Mouse (Mus musculus) heart, embryonic 15.5 days (tissue): ENCODE results near the gene Atg2a. TPM values are rescaled to one million over a fixed set of nuclear protein-coding genes. Genes with fewer than 3 reads are reported as not detected.
"Not testable (repeated sequence)": the region's sequence is repeated elsewhere in the genome, so short reads cannot be mapped to it uniquely, and the experiment has no call there.

Experiments
- ATAC-seq: fragments of 200-750 bp; cut with Nextera tagmentation; replicated peaks from 2 replicates; pipeline ENCODE4 v1.8.0; 2017; ENCODE audit warnings: low read depth, moderate TSS enrichment; ENCODE audit not compliant: insufficient number of reproducible peaks, insufficient read depth, low FRiP score
- H3K27ac ChIP-seq: fragments of 300-500 bp; sonication (generic); 2 replicates; pipeline ENCODE4 v1.5.1; 2015; ENCODE audit warnings: mild to moderate bottlenecking, inconsistent platforms
- H3K27me3 ChIP-seq: fragments of 300-500 bp; sonication (generic); 2 replicates; pipeline ENCODE4 v1.6.1; 2015; ENCODE audit warnings: inconsistent platforms
- H3K36me3 ChIP-seq: fragments of 300-500 bp; sonication (generic); 2 replicates; pipeline ENCODE4 v1.6.1; 2015; ENCODE audit warnings: mild to moderate bottlenecking, inconsistent platforms
- H3K4me1 ChIP-seq: fragments of 300-500 bp; sonication (generic); replicated peaks from 2 replicates; pipeline ENCODE4 v1.6.1; 2015; ENCODE audit warnings: inconsistent platforms
- H3K4me2 ChIP-seq: fragments of 300-500 bp; sonication (generic); 2 replicates; pipeline ENCODE4 v1.6.1; 2015; ENCODE audit warnings: inconsistent platforms, mild to moderate bottlenecking, moderate library complexity
- H3K4me3 ChIP-seq: fragments of 300-500 bp; sonication (generic); 2 replicates; pipeline ENCODE4 v1.5.1; 2015; ENCODE audit warnings: mild to moderate bottlenecking, inconsistent platforms
- H3K9ac ChIP-seq: fragments of 300-500 bp; sonication (generic); 2 replicates; pipeline ENCODE4 v1.6.1; 2015; ENCODE audit warnings: mild to moderate bottlenecking, inconsistent platforms
- H3K9me3 ChIP-seq: fragments of 300-500 bp; sonication (generic); replicated peaks from 2 replicates; pipeline ENCODE4 v1.6.1; 2016; ENCODE audit warnings: inconsistent platforms
- WGBS: fragments of 180-500 bp; shearing (Covaris S2); methylation state at CpG from one replicate; pipeline ENCODE4 v1.1.7; 2015; ENCODE audit warnings: mixed read lengths; 5-methylcytosine and 5-hydroxymethylcytosine counted together
- polyA plus RNA-seq: library from polyadenylated mRNA; unstranded; fragments of >200 nt; fragmentation: Nextera tagmentation; extraction: Ambion mirVana; gene quantifications from 2 replicates; pipeline ENCODE4 v1.2.1, GENCODE M21; 2015

Gene Atg2a
- polyA plus RNA-seq, 1 experiment from 2014 or later = 6.7 TPM

- H3K4me3 ChIP-seq = no peak overlapping the region
- peaks cover 60% of the 10 kb centered on the region for H3K4me1 ChIP-seq
- peak overlapping the region; percentile 74 for H3K27ac ChIP-seq
- 0 out of 2 replicates have a peak overlapping the region, but pooled peaks have one; percentile 5 for H3K9ac ChIP-seq
- peaks cover 34% of the 10 kb centered on the region for H3K36me3 ChIP-seq
- H3K4me2 ChIP-seq = peak overlapping the region; percentile 34
- WGBS = 37% methylated on average over 7 of the region's 7 CpGs
- 0 out of 2 replicates have a peak, but pooled peaks have one; percentile 19 for ATAC-seq
- H3K9me3 ChIP-seq = no peaks in the 10 kb centered on the region
- no peaks in the 10 kb centered on the region for H3K27me3 ChIP-seq
These were observed 44.4 kb downstream of the Atg2a start for GRCm38 (mm10) chr19:6285632-6286433.

- ATAC-seq = no peak
- Histone ChIP-seq H3K9ac (0 out of 2 replicates have a peak overlapping the region, but pooled peaks have one; percentile 5), H3K9me3 (no peaks in the 10 kb centered on the region), H3K27ac (peak overlapping the region; percentile 74), H3K36me3 (peaks cover 25% of the 10 kb centered on the region), H3K4me3 (no peak overlapping the region), H3K27me3 (no peaks in the 10 kb centered on the region), H3K4me1 (peaks cover 62% of the 10 kb centered on the region), H3K4me2 (peak overlapping the region; percentile 17; the same call in 1 of the 2 replicates)
- WGBS = 69% methylated on average over 19 of the region's 19 CpGs
These were observed 45.2 kb downstream of the Atg2a start for GRCm38 (mm10) chr19:6286434-6287401.

- Histone ChIP-seq H3K27ac (peak overlapping the region; percentile 74), H3K4me2 (no peak overlapping the region), H3K36me3 (peaks cover 10% of the 10 kb centered on the region; the same call in 1 of the 2 replicates), H3K9me3 (no peaks in the 10 kb centered on the region), H3K27me3 (no peaks in the 10 kb centered on the region), H3K9ac (0 out of 2 replicates have a peak overlapping the region, but pooled peaks have one; percentile 9), H3K4me1 (peaks cover 62% of the 10 kb centered on the region), H3K4me3 (no peak overlapping the region)
- ATAC-seq = no peak
- 65% methylated on average over 13 of the region's 13 CpGs for WGBS
These were observed 46.9 kb downstream of the Atg2a start for GRCm38 (mm10) chr19:6288236-6288894.

- 87% methylated on average over 14 of the region's 14 CpGs for WGBS
- H3K4me3 ChIP-seq = no peak overlapping the region
- no peak overlapping the region for H3K9ac ChIP-seq
- H3K4me2 ChIP-seq = no peak overlapping the region
- H3K27me3 ChIP-seq = no peaks in the 10 kb centered on the region
- peaks cover 10% of the 10 kb centered on the region; the same call in 1 of the 2 replicates for H3K36me3 ChIP-seq
- H3K4me1 ChIP-seq = peaks cover 48% of the 10 kb centered on the region
- no peak for ATAC-seq
- no peaks in the 10 kb centered on the region for H3K9me3 ChIP-seq
- no peak overlapping the region for H3K27ac ChIP-seq
These were observed 48.3 kb downstream of the Atg2a start for GRCm38 (mm10) chr19:6289696-6290238.

GRCm38 (mm10) chr19:6290720-6291116 lies 49.2 kb downstream of the Atg2a start:
- 87% methylated on average over 6 of the region's 6 CpGs for WGBS
- not testable (repeated sequence) for H3K9me3 ChIP-seq, H3K4me3 ChIP-seq, H3K27me3 ChIP-seq, H3K9ac ChIP-seq, H3K4me2 ChIP-seq, ATAC-seq
- peaks cover 38% of the 10 kb centered on the region for H3K4me1 ChIP-seq
- peaks cover 19% of the 10 kb centered on the region for H3K36me3 ChIP-seq
- H3K27ac ChIP-seq = peak overlapping the region; percentile 50; the same call in 1 of the 2 replicates

GRCm38 (mm10) chr19:6291117-6291781 lies 49.8 kb downstream of the Atg2a start:
- H3K36me3 ChIP-seq = peaks cover 24% of the 10 kb centered on the region
- H3K27ac ChIP-seq = peak overlapping the region; percentile 50
- no peak overlapping the region for H3K9ac ChIP-seq
- ATAC-seq = peak; percentile 20; the same call in 1 of the 2 replicates
- no peaks in the 10 kb centered on the region for H3K9me3 ChIP-seq
- H3K4me3 ChIP-seq = no peak overlapping the region
- peaks cover 33% of the 10 kb centered on the region for H3K4me1 ChIP-seq
- 56% methylated on average over 10 of the region's 10 CpGs for WGBS
- no peak overlapping the region for H3K4me2 ChIP-seq
- H3K27me3 ChIP-seq = no peaks in the 10 kb centered on the region

GRCm38 (mm10) chr19:6292262-6292661 lies 50.8 kb downstream of the Atg2a start:
- H3K4me3 ChIP-seq = no peak overlapping the region
- H3K27me3 ChIP-seq = no peaks in the 10 kb centered on the region
- H3K27ac ChIP-seq = no peak overlapping the region
- H3K9ac ChIP-seq = no peak overlapping the region
- no peak for ATAC-seq
- H3K9me3 ChIP-seq = no peaks in the 10 kb centered on the region
- peaks cover 33% of the 10 kb centered on the region for H3K36me3 ChIP-seq
- H3K4me2 ChIP-seq = no peak overlapping the region
- H3K4me1 ChIP-seq = peaks cover 23% of the 10 kb centered on the region
- WGBS = 83% methylated on average over 5 of the region's 5 CpGs

- H3K4me2 ChIP-seq = no peak overlapping the region
- no peak overlapping the region for H3K4me3 ChIP-seq
- no peak overlapping the region for H3K9ac ChIP-seq
- ATAC-seq = no peak
- H3K27me3 ChIP-seq = no peaks in the 10 kb centered on the region
- no peaks in the 10 kb centered on the region for H3K9me3 ChIP-seq
- peaks cover 12% of the 10 kb centered on the region for H3K4me1 ChIP-seq
- H3K27ac ChIP-seq = no peak overlapping the region
- H3K36me3 ChIP-seq = peaks cover 51% of the 10 kb centered on the region
- WGBS = 88% methylated on average over 17 of the region's 17 CpGs
These were observed 52.8 kb downstream of the Atg2a start for GRCm38 (mm10) chr19:6294301-6294700.

GRCm38 (mm10) chr19:6296551-6297210 lies 55.2 kb downstream of the Atg2a start:
- Histone ChIP-seq H3K9me3 (no peaks in the 10 kb centered on the region), H3K36me3 (peaks cover 46% of the 10 kb centered on the region), H3K4me2 (no peak overlapping the region), H3K27me3 (no peaks in the 10 kb centered on the region), H3K4me1 (peaks cover 16% of the 10 kb centered on the region), H3K9ac (no peak overlapping the region), H3K27ac (no peak overlapping the region), H3K4me3 (no peak overlapping the region)
- ATAC-seq = no peak
- WGBS = 78% methylated on average over 5 of the region's 5 CpGs

GRCm38 (mm10) chr19:6297641-6298040 lies 56.2 kb downstream of the Atg2a start:
- Histone ChIP-seq H3K36me3 (peaks cover 46% of the 10 kb centered on the region), H3K4me1 (peaks cover 16% of the 10 kb centered on the region), H3K9ac (no peak overlapping the region), H3K27ac (no peak overlapping the region; the same call in 1 of the 2 replicates), H3K4me3 (no peak overlapping the region), H3K9me3 (no peaks in the 10 kb centered on the region), H3K4me2 (no peak overlapping the region), H3K27me3 (no peaks in the 10 kb centered on the region)
- ATAC-seq = no peak
- whole genome bisulfite sequencing = 73% methylated on average over 9 of the region's 9 CpGs
